In the genomic region with DNA sequence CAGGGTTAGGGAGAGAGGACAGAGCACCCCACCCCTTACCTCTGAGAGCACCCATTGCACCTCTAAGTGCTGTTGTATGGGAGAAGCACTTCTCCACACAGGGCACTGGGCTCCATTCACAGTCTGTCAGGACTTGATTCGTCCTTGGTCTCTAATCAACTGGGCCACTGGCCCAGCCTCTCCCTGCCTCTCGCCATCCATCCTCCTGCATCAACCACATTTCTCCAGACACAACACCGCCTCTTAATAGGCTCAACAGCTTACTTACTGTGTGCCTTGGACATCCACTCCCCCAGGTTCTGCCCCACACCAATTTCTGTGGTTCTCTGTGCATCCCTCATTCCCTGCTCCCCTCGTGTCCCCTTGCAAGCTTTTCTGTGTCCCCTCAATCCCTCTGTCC, we compare ENCODE assay signal across 14 mouse cellular contexts.
DNase-seq lines count a peak whose midpoint lies in the region; ATAC-seq lines count a peak whose summit lies in the region.
"Had no signal": no experiment of that assay in that cellular context is flagged by ENCODE, and none has a peak within 500 bp of the region (broad histone marks: within the 10 kb centered on the region; RNA-seq: fewer than 3 reads in every experiment).

No protein-coding gene starts in this region.

- no peak overlapping the region for H3K4me3 ChIP-seq in hindbrain, embryonic 13.5 days
- no peak overlapping the region for H3K4me3 ChIP-seq in hindbrain, embryonic 16.5 days (ENCODE audit: low read length)
- no peak overlapping the region for H3K4me3 ChIP-seq in neural tube, embryonic 13.5 days
- no peak overlapping the region for H3K4me3 ChIP-seq in intestine, embryonic 16.5 days (ENCODE audit: low read length)
- no peak overlapping the region for H3K4me3 ChIP-seq in stomach, embryonic 15.5 days (replicated peaks)
- H3K4me3 ChIP-seq: layer of hippocampus, adult 2 months had no signal

- no peak for DNase-seq in neural tube, embryonic 10.5 days (ENCODE audit: extremely low spot score, low spot score)
- no peak for DNase-seq in right cerebral cortex, postnatal 36 days (ENCODE audit: low spot score in 2 of 2)
- no peak for DNase-seq in cerebellum, adult 9-10 months
- DNase-seq: adrenal gland, postnatal 36 days; cerebellum, adult 18-20 months; right cerebral cortex, adult 18-20 months had no signal

- H3K27ac ChIP-seq in hindbrain, embryonic 13.5 days = 0 out of 2 replicates have a peak overlapping the region, but pooled peaks have one; percentile 64
- H3K27ac ChIP-seq in hindbrain, embryonic 16.5 days (ENCODE audit: low read depth, low read length) = no peak overlapping the region
- peak overlapping the region; percentile 70 for H3K27ac ChIP-seq in neural tube, embryonic 13.5 days (replicated peaks)
- peak overlapping the region; percentile 97 for H3K27ac ChIP-seq in intestine, embryonic 16.5 days (ENCODE audit: low read length)
- peak overlapping the region; percentile 94 for H3K27ac ChIP-seq in stomach, embryonic 15.5 days
- H3K27ac ChIP-seq: layer of hippocampus, adult 2 months had no signal

- H3K4me2 ChIP-seq in hindbrain, embryonic 13.5 days = no peak overlapping the region
- no peak overlapping the region for H3K4me2 ChIP-seq in hindbrain, embryonic 16.5 days (ENCODE audit: low read length)
- no peak overlapping the region for H3K4me2 ChIP-seq in neural tube, embryonic 13.5 days
- no peak overlapping the region for H3K4me2 ChIP-seq in intestine, embryonic 16.5 days (ENCODE audit: low read depth, low read length)
- H3K4me2 ChIP-seq in stomach, embryonic 15.5 days = no peak overlapping the region

- H3K9ac ChIP-seq in hindbrain, embryonic 13.5 days = no peak overlapping the region
- no peak overlapping the region for H3K9ac ChIP-seq in hindbrain, embryonic 16.5 days (ENCODE audit: low read depth, low read length)
- no peak overlapping the region for H3K9ac ChIP-seq in neural tube, embryonic 13.5 days
- peak overlapping the region; percentile 45; the same call in 1 of the 2 replicates for H3K9ac ChIP-seq in intestine, embryonic 16.5 days (ENCODE audit: low read depth, low read length)
- H3K9ac ChIP-seq in stomach, embryonic 15.5 days = no peak overlapping the region
- H3K9ac ChIP-seq: liver, embryonic 14.5 days had no signal

- no peaks in the 10 kb centered on the region for H3K9me3 ChIP-seq in hindbrain, embryonic 13.5 days
- H3K9me3 ChIP-seq in hindbrain, embryonic 16.5 days (ENCODE audit: control insufficient read depth, low read length) = no peaks in the 10 kb centered on the region
- H3K9me3 ChIP-seq in neural tube, embryonic 13.5 days = no peaks in the 10 kb centered on the region
- H3K9me3 ChIP-seq in intestine, embryonic 16.5 days (ENCODE audit: control insufficient read depth, low read length) = no peaks in the 10 kb centered on the region
- H3K9me3 ChIP-seq in stomach, embryonic 15.5 days = no peaks in the 10 kb centered on the region

- H3K4me1 ChIP-seq in hindbrain, embryonic 13.5 days (replicated peaks) = peaks cover 22% of the 10 kb centered on the region
- peaks cover 5% of the 10 kb centered on the region for H3K4me1 ChIP-seq in hindbrain, embryonic 16.5 days (ENCODE audit: control insufficient read depth, insufficient read depth, low read depth, low read length)
- peaks cover 36% of the 10 kb centered on the region for H3K4me1 ChIP-seq in neural tube, embryonic 13.5 days (replicated peaks)
- H3K4me1 ChIP-seq in intestine, embryonic 16.5 days (ENCODE audit: control insufficient read depth, insufficient read depth, low read length) = peaks cover 72% of the 10 kb centered on the region
- H3K4me1 ChIP-seq in stomach, embryonic 15.5 days = peaks cover 61% of the 10 kb centered on the region

- no peaks in the 10 kb centered on the region for H3K36me3 ChIP-seq in hindbrain, embryonic 13.5 days
- H3K36me3 ChIP-seq in hindbrain, embryonic 16.5 days (ENCODE audit: control insufficient read depth, insufficient read depth, low read length) = no peaks in the 10 kb centered on the region
- H3K36me3 ChIP-seq in neural tube, embryonic 13.5 days = no peaks in the 10 kb centered on the region
- no peaks in the 10 kb centered on the region for H3K36me3 ChIP-seq in intestine, embryonic 16.5 days (ENCODE audit: control insufficient read depth, insufficient read depth, low read length)
- H3K36me3 ChIP-seq in stomach, embryonic 15.5 days = no peaks in the 10 kb centered on the region

- no peak for ATAC-seq in hindbrain, embryonic 13.5 days (ENCODE audit: low FRiP score)
- no peak for ATAC-seq in hindbrain, embryonic 16.5 days
- ATAC-seq in neural tube, embryonic 13.5 days (ENCODE audit: low read depth) = no peak
- no peak for ATAC-seq in intestine, embryonic 16.5 days
- ATAC-seq in stomach, embryonic 15.5 days (ENCODE audit: insufficient read depth, low FRiP score, low read depth) = no peak

- no peaks in the 10 kb centered on the region for H3K27me3 ChIP-seq in hindbrain, embryonic 13.5 days
- no peaks in the 10 kb centered on the region for H3K27me3 ChIP-seq in hindbrain, embryonic 16.5 days (replicated peaks; ENCODE audit: control insufficient read depth, insufficient read depth, low read length)
- H3K27me3 ChIP-seq in neural tube, embryonic 13.5 days = no peaks in the 10 kb centered on the region
- H3K27me3 ChIP-seq in intestine, embryonic 16.5 days (replicated peaks; ENCODE audit: control insufficient read depth, insufficient read depth, low read length) = no peaks in the 10 kb centered on the region
- H3K27me3 ChIP-seq in stomach, embryonic 15.5 days (replicated peaks) = no peaks in the 10 kb centered on the region
- H3K27me3 ChIP-seq: CH12.LX had no signal

- 90% methylated on average over 4 of the region's 4 CpGs for WGBS in hindbrain, embryonic 13.5 days
- WGBS in hindbrain, embryonic 16.5 days = 84% methylated on average over 4 of the region's 4 CpGs
- WGBS in neural tube, embryonic 13.5 days = 93% methylated on average over 4 of the region's 4 CpGs
- 90% methylated on average over 4 of the region's 4 CpGs for WGBS in intestine, embryonic 16.5 days
- 85% methylated on average over 4 of the region's 4 CpGs for WGBS in stomach, embryonic 15.5 days
